Mouse (Mus musculus) liver, adult 2 months (tissue): ENCODE results near the gene Vamp9.

Experiments
- CTCF ChIP-seq: fragments of 200-500 bp; IDR thresholded peaks from 2 replicates; pipeline ENCODE4 v1.5.1; 2011; ENCODE audit warnings: low read depth, low read length, control low read depth
- POLR2A ChIP-seq: fragments of 200-500 bp; IDR thresholded peaks from 2 replicates; pipeline ENCODE4 v1.6.1; 2011; ENCODE audit warnings: low read length, control low read depth; ENCODE audit not compliant: insufficient read depth; ENCODE audit errors: extremely low read depth

DNA sequence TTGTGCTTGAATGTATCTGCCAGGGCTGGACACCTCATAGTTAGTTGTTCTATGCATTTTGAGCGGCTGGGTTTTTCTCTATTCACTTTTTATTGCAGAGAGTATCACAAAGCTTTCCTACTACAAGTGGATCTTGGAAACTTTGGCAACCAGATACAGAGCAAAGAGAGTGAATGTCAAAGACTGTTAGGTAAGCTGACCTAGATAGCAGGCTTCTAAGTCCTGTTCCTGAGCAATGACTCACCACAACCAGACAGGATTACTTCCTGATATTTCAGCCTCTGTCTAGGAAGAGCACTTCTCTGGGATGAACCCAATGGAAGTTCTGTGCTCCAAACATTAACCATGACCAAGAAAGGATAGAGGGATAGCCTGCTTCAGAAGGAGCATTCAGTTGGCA is 40.3 kb upstream of the Vamp9 start:
- TF ChIP-seq CTCF, result no peak
- TF ChIP-seq POLR2A, result no peak
